Mouse (Mus musculus): ENCODE results near the gene G6pc2. TPM values are rescaled to one million over a fixed set of nuclear protein-coding genes. Genes with fewer than 3 reads are reported as not detected.
A peak's percentile ranks its signal among the peaks of the same experiment; 100 is the strongest.

G6pc2 gene
- total RNA-seq, 2 experiments from 2014 or later, result not detected

DNA sequence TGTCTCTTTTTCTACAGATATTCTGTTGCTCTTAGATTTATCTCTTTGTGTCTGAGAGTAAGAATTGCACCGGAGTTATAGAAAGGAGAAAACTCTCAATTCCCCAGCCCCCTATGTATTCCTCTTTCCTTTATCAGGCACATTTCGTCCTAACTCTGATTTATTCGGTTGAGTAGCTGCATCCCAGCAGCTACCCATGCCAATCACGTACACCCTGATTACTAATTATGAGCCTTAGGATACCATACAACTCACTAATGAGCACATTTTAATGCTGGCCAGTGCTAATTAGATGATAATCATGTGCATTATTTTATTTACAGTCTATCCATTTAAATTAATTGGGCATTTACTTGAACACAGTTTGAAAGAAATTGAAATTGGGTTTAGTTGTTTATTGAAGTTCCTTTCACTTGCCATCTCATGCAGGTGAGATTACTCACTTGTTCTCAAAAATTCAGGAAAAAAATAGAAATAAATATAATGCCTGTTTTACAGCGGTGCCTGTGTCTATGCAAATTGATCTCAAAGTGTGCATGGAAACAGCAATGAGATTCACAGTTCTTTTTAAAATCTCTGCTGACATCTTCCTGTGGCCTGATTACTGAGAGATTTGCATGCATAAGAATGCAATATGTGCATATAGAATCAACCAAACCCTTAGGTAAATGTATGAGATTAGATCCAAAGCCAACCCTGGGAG, 24.3 kb downstream of the G6pc2 start:
- no peak for DNase-seq
- intact Hi-C loops (cut with DNase I), result no loop called here

DNA sequence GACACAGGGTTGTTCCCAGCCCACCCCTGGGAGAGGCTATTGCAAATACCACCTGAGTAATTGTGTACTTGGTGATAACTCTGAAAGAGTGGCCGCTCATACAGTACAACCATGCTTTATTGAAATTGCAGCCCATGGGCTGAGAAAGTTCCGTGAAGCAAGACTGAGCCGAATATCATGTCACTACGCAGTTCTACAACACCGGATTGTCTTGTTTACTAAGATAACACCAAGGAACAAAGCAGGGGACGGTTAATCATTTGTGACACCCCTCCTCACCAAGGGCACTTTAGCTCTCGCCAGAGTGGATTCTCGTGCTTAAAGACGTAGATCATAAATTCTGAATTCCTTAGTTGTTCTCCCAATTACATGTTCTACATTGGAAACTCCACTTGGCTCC, 28.4 kb downstream of the G6pc2 start:
- DNase-seq, result no peak
- intact Hi-C loops (cut with DNase I), result no loop called here

DNA sequence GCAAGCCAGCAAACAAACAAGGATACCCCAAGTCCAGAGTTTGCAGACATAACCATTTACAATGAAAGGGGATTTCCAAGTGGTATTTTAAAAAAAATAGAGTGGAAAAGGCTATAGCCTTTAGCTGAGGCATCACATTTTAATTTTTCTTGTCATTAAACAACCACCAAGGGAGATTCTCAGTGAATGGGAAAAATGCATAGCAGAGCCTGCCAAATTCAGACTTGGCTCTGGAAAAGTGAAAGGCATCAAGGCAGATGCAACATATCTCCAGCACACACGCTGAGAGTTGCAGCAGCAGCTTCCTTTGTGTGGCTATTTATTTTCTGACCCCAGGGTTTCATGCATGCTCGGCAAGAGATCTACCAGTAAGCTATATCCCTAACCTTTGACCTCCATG, 34.1 kb downstream of the G6pc2 start:
- intact Hi-C loops (cut with DNase I), result no loop called here
- peak in 1 of 2 experiments; percentile 4 for DNase-seq

DNA sequence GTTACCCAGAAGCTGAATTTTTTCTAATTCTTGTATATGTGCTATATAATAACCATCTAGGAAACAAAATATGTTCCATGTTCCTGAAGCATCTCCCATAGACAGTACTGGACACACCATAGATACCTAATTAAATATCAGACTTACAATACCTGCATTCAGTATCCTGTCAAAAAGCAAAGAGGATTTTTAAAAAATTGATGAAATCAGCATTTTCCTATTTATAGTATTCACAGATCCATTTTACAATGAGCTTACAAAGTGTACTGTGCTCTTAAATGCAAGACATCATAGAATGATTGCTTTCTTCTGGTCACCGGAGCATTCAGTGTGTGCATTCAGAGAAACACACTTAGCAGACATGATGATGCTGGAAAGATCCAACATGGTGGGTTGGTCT, 36.2 kb downstream of the G6pc2 start:
- DNase-seq, result no peak
- intact Hi-C loops (cut with DNase I), result no loop called here

DNA sequence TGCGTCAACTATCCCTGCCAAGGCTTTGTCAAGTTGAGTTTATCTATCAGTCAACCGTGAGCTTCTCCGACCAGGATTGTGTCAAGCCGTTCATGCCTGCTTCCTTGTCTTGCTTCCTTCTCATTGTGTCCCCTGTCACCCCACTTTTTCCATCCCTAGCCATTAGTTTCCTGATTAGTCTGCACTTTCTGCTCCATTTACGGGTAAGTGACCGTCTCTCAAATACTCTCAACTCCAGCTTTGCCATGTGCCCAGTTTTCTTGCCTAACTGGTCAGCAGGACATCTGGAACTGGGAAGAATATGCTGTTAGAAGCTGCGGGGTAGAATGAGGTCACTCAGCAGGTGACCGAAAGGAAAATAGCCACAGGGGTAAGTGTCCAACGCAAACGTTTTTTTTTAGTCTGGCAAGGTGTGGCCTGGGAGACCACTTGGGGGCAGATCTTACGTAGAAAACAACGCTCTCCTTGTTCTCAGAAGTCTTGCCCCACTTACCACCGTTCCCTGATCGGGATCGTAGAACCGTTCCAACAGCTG, 37.4 kb downstream of the G6pc2 start:
- DNase-seq, result no peak
- intact Hi-C loops (cut with DNase I), result no loop called here

DNA sequence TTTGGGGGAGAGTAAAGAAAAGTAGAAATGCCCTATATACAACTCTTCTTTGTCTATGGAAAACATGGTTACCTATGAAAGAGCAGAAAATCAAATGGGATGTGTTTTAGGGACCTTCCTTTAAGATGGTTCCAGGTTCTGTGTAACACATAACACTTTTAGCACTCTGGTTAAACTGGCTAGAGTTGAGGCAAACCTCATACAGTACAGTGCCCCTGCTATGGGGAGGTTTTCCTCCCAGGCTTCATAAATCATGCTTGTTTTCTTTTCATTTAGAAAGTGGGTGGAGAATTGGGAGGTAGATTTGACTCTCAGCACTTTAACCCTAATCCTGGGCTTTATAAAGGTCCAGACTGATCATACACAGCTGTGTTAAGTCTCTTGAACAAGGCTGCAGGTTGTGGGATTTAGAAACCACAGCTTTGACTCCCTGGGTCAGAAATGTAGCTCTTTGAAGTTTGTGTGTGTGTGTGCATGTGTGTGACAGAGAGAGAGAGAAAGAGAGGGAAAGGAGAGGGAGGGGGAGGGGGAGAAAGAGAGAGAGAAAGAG, 53.3 kb downstream of the G6pc2 start:
- intact Hi-C loops (cut with DNase I), result no loop called here

DNA sequence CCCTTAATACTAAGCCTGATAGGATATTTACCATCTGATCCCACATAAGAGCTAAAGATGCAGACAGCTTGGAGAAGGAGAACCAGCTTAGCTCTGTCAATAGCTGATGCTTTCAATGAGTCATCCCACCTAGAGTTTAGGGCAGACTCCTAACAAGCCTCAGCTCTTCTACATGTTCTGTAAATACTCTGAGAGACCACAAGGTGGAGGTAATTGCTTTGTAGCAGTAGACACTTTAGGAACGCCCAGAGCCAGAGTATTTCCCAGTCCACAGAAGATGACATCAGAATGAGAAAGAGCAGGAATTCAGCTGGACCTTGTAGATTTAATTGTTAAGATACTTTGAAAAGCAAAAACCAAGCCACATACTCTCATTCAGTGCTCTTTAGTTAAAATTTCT, 65.0 kb downstream of the G6pc2 start:
- DNase-seq, result peak; percentile 17 to 19

More for the DNA sequence above, 53.3 kb downstream of the G6pc2 start:
- DNase-seq, result no peak

More for the DNA sequence above, 65.0 kb downstream of the G6pc2 start:
- intact Hi-C loops (cut with DNase I), result loop anchor here (1.0 kb wide), 1 partner anchor 152 kb away; no protein-coding TSS in a partner anchor

Other genes with a start within 250 kb of the G6pc2 start
- 10 to 100 TPM; 12.4 to 13.6 TPM for gene Nostrin, start 75.3 kb upstream of the G6pc2 start, total RNA-seq (2021)
- 10 to 100 TPM; 11.4 to 12.3 TPM for gene Spc25, start 4.9 kb upstream of the G6pc2 start, total RNA-seq (2021)
- gene Abcb11, start 131.5 kb downstream of the G6pc2 start, total RNA-seq (2021), result not detected
- gene Dhrs9, start 169.4 kb downstream of the G6pc2 start, total RNA-seq (2021), result 1 to 10 TPM in 1 of 2 experiments, under 1 TPM in 1; 0.60 to 4.0 TPM